Comparison of ENCODE assay signal across 8 mouse cellular contexts in genomic region chr14:50061955-50062732, GRCm38 (mm10). TPM values are rescaled to one million over a fixed set of nuclear protein-coding genes. Genes with fewer than 3 reads are reported as not detected.
DNase-seq lines count a peak whose midpoint lies in the region; ATAC-seq and TF ChIP-seq lines count a peak whose summit lies in the region.

No protein-coding gene starts in this region.

- no peaks in the 10 kb centered on the region for H3K36me3 ChIP-seq in forebrain, embryonic 13.5 days (ENCODE audit: poor library complexity, severe bottlenecking)
- H3K36me3 ChIP-seq in heart, postnatal 0 days (replicated peaks; ENCODE audit: control insufficient read depth, insufficient read depth, low read length): no peaks in the 10 kb centered on the region
- no peaks in the 10 kb centered on the region for H3K36me3 ChIP-seq in liver, embryonic 15.5 days (replicated peaks)
- no peaks in the 10 kb centered on the region for H3K36me3 ChIP-seq in neural tube, embryonic 12.5 days

- DNase-seq in ES-CJ7 (ENCODE audit: low read depth, low spot score): peak; percentile 87
- peak; percentile 51 for DNase-seq in c-Kit-positive CD71-positive TER-119-positive erythroid progenitor cells, embryonic 14.5 days (ENCODE audit: low spot score)
- peak; percentile 73 for DNase-seq in heart, postnatal 0 days (ENCODE audit: low spot score)
- peak; percentile 59 to 74 for DNase-seq in kidney, postnatal 25 days
- peak; percentile 14 for DNase-seq in testis, postnatal 14 days (ENCODE audit: low spot score)

- H3K4me2 ChIP-seq in forebrain, embryonic 13.5 days: peak overlapping the region; percentile 75
- peak overlapping the region; percentile 99 for H3K4me2 ChIP-seq in heart, postnatal 0 days (ENCODE audit: low read depth, low read length)
- H3K4me2 ChIP-seq in liver, embryonic 15.5 days: peak overlapping the region; percentile 92
- peak overlapping the region; percentile 85 for H3K4me2 ChIP-seq in neural tube, embryonic 12.5 days (replicated peaks)

- WGBS in forebrain, embryonic 13.5 days: 2% methylated on average over 52 of the region's 52 CpGs
- 2% methylated on average over 52 of the region's 52 CpGs for WGBS in heart, postnatal 0 days
- under 1% methylated on average over 52 of the region's 52 CpGs for WGBS in liver, embryonic 15.5 days (ENCODE audit: insufficient replicate concordance)
- 2% methylated on average over 52 of the region's 52 CpGs for WGBS in neural tube, embryonic 12.5 days

- peak overlapping the region; percentile 68 for H3K9ac ChIP-seq in forebrain, embryonic 13.5 days
- peak overlapping the region; percentile 48 for H3K9ac ChIP-seq in heart, postnatal 0 days (replicated peaks; ENCODE audit: low read depth, low read length)
- H3K9ac ChIP-seq in liver, embryonic 15.5 days: peak overlapping the region; percentile 43
- peak overlapping the region; percentile 61 for H3K9ac ChIP-seq in neural tube, embryonic 12.5 days

- H3K9me3 ChIP-seq in forebrain, embryonic 13.5 days (replicated peaks): no peaks in the 10 kb centered on the region
- no peaks in the 10 kb centered on the region for H3K9me3 ChIP-seq in heart, postnatal 0 days (replicated peaks; ENCODE audit: control insufficient read depth, low read length)
- H3K9me3 ChIP-seq in liver, embryonic 15.5 days (replicated peaks): no peaks in the 10 kb centered on the region
- H3K9me3 ChIP-seq in neural tube, embryonic 12.5 days: no peaks in the 10 kb centered on the region

- peak; percentile 52 for TF ChIP-seq CTCF in heart, postnatal 0 days (IDR thresholded peaks at IDR 0.05; ENCODE audit: low read depth)

- peaks cover 7% of the 10 kb centered on the region for H3K4me1 ChIP-seq in forebrain, embryonic 13.5 days
- no peaks in the 10 kb centered on the region for H3K4me1 ChIP-seq in heart, postnatal 0 days (ENCODE audit: control insufficient read depth, insufficient read depth)
- peaks cover 6% of the 10 kb centered on the region for H3K4me1 ChIP-seq in liver, embryonic 15.5 days (replicated peaks)
- peaks cover 6% of the 10 kb centered on the region for H3K4me1 ChIP-seq in neural tube, embryonic 12.5 days

- H3K4me3 ChIP-seq in forebrain, embryonic 13.5 days: peak overlapping the region; percentile 75
- peak overlapping the region; percentile 74 for H3K4me3 ChIP-seq in heart, postnatal 0 days (ENCODE audit: low read depth, low read length)
- peak overlapping the region; percentile 66 for H3K4me3 ChIP-seq in liver, embryonic 15.5 days (replicated peaks)
- H3K4me3 ChIP-seq in neural tube, embryonic 12.5 days: peak overlapping the region; percentile 75

- H3K27me3 ChIP-seq in forebrain, embryonic 13.5 days: no peaks in the 10 kb centered on the region
- H3K27me3 ChIP-seq in heart, postnatal 0 days (ENCODE audit: control insufficient read depth, insufficient read depth, low read length): no peaks in the 10 kb centered on the region
- no peaks in the 10 kb centered on the region for H3K27me3 ChIP-seq in liver, embryonic 15.5 days
- no peaks in the 10 kb centered on the region for H3K27me3 ChIP-seq in neural tube, embryonic 12.5 days (replicated peaks)

- no peak for TF ChIP-seq EP300 in heart, postnatal 0 days (IDR thresholded peaks at IDR 0.05; ENCODE audit: low read depth)

- peak overlapping the region; percentile 82 for H3K27ac ChIP-seq in forebrain, embryonic 13.5 days
- H3K27ac ChIP-seq in heart, postnatal 0 days (ENCODE audit: low read depth): peak overlapping the region; percentile 35; the same call in 1 of the 2 replicates
- H3K27ac ChIP-seq in liver, embryonic 15.5 days (replicated peaks): peak overlapping the region; percentile 69
- peak overlapping the region; percentile 53; the same call in 1 of the 2 replicates for H3K27ac ChIP-seq in neural tube, embryonic 12.5 days

- peak; percentile 96 for ATAC-seq in forebrain, embryonic 13.5 days
- ATAC-seq in heart, postnatal 0 days (ENCODE audit: insufficient read depth, low read depth): peak; percentile 94
- peak; percentile 88 for ATAC-seq in liver, embryonic 15.5 days (ENCODE audit: insufficient read depth)
- ATAC-seq in neural tube, embryonic 12.5 days (ENCODE audit: low FRiP score, low read depth): peak; percentile 97

RNA-seq across cellular contexts. Expression of gene Olfr725, which starts 22.0 kb away (rescaled TPM):
- not detected in 2 replicates for polyA plus RNA-seq in forebrain, embryonic 13.5 days (2015; fragmentation: Nextera tagmentation; extraction: Ambion mirVana)
- not detected in 2 replicates for total RNA-seq in heart, postnatal 0 days (2014; rRNA removed; ENCODE audit: low replicate concordance)
- polyA plus RNA-seq in heart, postnatal 0 days (2015; fragmentation: Nextera tagmentation; extraction: Ambion mirVana): not detected in 2 replicates
- not detected in 2 replicates for polyA plus RNA-seq in liver, embryonic 15.5 days (2015; fragmentation: Nextera tagmentation; extraction: Ambion mirVana)
- not detected in 2 replicates for polyA plus RNA-seq in neural tube, embryonic 12.5 days (2016; fragmentation: Nextera tagmentation; extraction: Ambion mirVana)

RNA-seq across cellular contexts. Expression of gene Olfr726, which starts 28.6 kb away (rescaled TPM):
- not detected in 2 replicates for polyA plus RNA-seq in forebrain, embryonic 13.5 days (2015; fragmentation: Nextera tagmentation; extraction: Ambion mirVana)
- total RNA-seq in heart, postnatal 0 days (2014; rRNA removed; ENCODE audit: low replicate concordance): not detected in 2 replicates
- not detected in 2 replicates for polyA plus RNA-seq in heart, postnatal 0 days (2015; fragmentation: Nextera tagmentation; extraction: Ambion mirVana)
- polyA plus RNA-seq in liver, embryonic 15.5 days (2015; fragmentation: Nextera tagmentation; extraction: Ambion mirVana): not detected in 2 replicates
- polyA plus RNA-seq in neural tube, embryonic 12.5 days (2016; fragmentation: Nextera tagmentation; extraction: Ambion mirVana): not detected in 2 replicates

Comparison
In these comparisons a context has a peak if more than half of its experiments do, and no peak if none do; other contexts are left out.
1. Peak in every context shown above with its lines: DNase-seq, ATAC-seq, H3K4me3 ChIP-seq and H3K27ac ChIP-seq.
2. DNase-seq: peak in every context shown above with its lines; median percentile 87 in ES-CJ7; 73 in heart, postnatal 0 days; 66 in kidney, postnatal 25 days; 51 in c-Kit-positive CD71-positive TER-119-positive erythroid progenitor cells, embryonic 14.5 days; 14 in testis, postnatal 14 days.